8 mouse cellular contexts compared by ENCODE assay signal in the genomic region with DNA sequence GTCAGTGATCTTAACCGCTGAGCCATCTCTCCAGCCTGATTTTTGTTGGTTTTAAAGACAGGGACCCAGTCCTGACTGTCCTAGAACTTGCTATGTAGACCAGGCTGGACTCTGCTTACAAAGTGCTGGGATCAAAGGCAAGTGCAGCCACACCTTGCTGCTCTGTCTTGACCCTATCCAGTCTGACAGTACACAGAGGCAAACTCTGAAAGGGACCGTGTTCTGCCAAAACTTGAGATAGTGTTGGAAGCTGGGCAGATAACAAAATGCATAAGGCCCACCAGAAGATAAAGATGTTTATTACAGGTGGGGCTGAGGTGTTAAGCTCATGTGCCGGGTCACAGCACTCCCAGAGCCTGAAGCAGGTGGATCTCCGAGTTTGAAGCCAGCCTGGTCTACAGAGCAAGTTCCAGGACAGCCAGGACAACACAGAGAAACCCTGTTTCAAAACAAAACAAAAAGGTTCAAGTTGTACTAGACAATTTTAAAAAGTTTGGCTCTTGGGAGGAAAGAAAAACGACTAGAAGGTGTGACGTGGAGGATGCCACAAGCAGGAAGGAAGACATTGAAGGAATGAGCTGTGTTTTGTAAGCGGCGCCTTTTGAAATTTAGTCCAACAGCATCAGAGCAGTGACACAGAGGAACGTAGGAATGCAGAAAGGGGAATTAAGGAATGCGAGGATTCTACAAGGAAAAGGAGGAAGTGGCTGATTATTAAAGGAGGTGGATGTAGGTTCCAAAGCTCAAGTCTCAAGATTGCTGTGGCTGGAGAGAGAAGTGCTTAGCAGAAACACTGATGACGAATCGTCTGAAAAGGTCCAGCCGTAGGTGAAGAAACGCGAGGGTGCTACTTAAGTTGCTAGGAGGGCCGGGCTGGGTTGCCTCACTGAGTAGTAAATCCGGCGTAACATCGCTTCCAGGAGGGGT. TPM values are rescaled to one million over a fixed set of nuclear protein-coding genes. Genes with fewer than 3 reads are reported as not detected.
A peak's percentile ranks its signal among the peaks of the same experiment; 100 is the strongest.
DNase-seq lines count a peak whose midpoint lies in the region; ATAC-seq and TF ChIP-seq lines count a peak whose summit lies in the region.

No protein-coding gene starts in this region.

- H3K9ac ChIP-seq in forebrain, embryonic 13.5 days: peak overlapping the region; percentile 62
- H3K9ac ChIP-seq in liver, embryonic 14.5 days (replicated peaks): peak overlapping the region; percentile 81

- H3K4me2 ChIP-seq in forebrain, embryonic 13.5 days: peak overlapping the region; percentile 84
- peak overlapping the region; percentile 95 for H3K4me2 ChIP-seq in liver, embryonic 14.5 days (ENCODE audit: low read depth)

- no peak for TF ChIP-seq EP300 in liver, embryonic 14.5 days (IDR thresholded peaks at IDR 0.05; ENCODE audit: low read depth)

- H3K27me3 ChIP-seq in E14TG2a.4 (ENCODE audit: insufficient read depth, low read length): no peaks in the 10 kb centered on the region
- H3K27me3 ChIP-seq in forebrain, embryonic 13.5 days: no peaks in the 10 kb centered on the region
- no peaks in the 10 kb centered on the region for H3K27me3 ChIP-seq in liver, embryonic 14.5 days (ENCODE audit: control insufficient read depth, insufficient read depth, low read length)

- TF ChIP-seq CTCF in E14TG2a.4 (conservative IDR thresholded peaks at IDR 0.05; ENCODE audit: low read length): no peak
- TF ChIP-seq CTCF in liver, embryonic 14.5 days (IDR thresholded peaks at IDR 0.05; ENCODE audit: low read depth): no peak

- H3K9me3 ChIP-seq in E14TG2a.4 (ENCODE audit: low read length): no peaks in the 10 kb centered on the region
- H3K9me3 ChIP-seq in forebrain, embryonic 13.5 days (replicated peaks): no peaks in the 10 kb centered on the region
- no peaks in the 10 kb centered on the region for H3K9me3 ChIP-seq in liver, embryonic 14.5 days (ENCODE audit: control insufficient read depth, low read length)

- no peak overlapping the region for H3K27ac ChIP-seq in forebrain, embryonic 13.5 days
- H3K27ac ChIP-seq in liver, embryonic 14.5 days: peak overlapping the region; percentile 83

- ATAC-seq in forebrain, embryonic 13.5 days: no peak
- ATAC-seq in liver, embryonic 14.5 days (ENCODE audit: insufficient read depth): peak; percentile 55

- DNase-seq in embryo, embryonic 10 days (ENCODE audit: low spot score): peak; percentile 27
- DNase-seq in embryo, embryonic 9.5 days (ENCODE audit: extremely low spot score): no peak
- DNase-seq in liver, embryonic 14.5 days (ENCODE audit: low read depth in 3 of 3, low spot score in 3 of 3): peak in 1 of 3 experiments; percentile 44
- no peak for DNase-seq in adrenal gland, postnatal 4 days (ENCODE audit: low spot score in 2 of 2)
- DNase-seq in right cerebral cortex, adult 2 months (ENCODE audit: low spot score in 2 of 2): no peak
- no peak for DNase-seq in gastrocnemius, adult 18-20 months (ENCODE audit: low spot score)

- H3K4me1 ChIP-seq in E14TG2a.4 (replicated peaks; ENCODE audit: low read depth, low read length): peaks cover 40% of the 10 kb centered on the region
- H3K4me1 ChIP-seq in forebrain, embryonic 13.5 days: peaks cover 21% of the 10 kb centered on the region
- H3K4me1 ChIP-seq in liver, embryonic 14.5 days (replicated peaks; ENCODE audit: control insufficient read depth in 2 of 2, insufficient read depth in 2 of 2, low read length in 1 of 2): peaks cover 12 to 14% of the 10 kb centered on the region in 2 experiments

- 16% methylated on average over 19 of the region's 19 CpGs for WGBS in forebrain, embryonic 13.5 days
- WGBS in liver, embryonic 14.5 days (ENCODE audit: insufficient replicate concordance): 8% methylated on average over 19 of the region's 19 CpGs

- H3K4me3 ChIP-seq in E14TG2a.4 (replicated peaks; ENCODE audit: low read length): peak overlapping the region; percentile 87
- H3K4me3 ChIP-seq in forebrain, embryonic 13.5 days: peak overlapping the region; percentile 73
- H3K4me3 ChIP-seq in liver, embryonic 14.5 days (ENCODE audit: insufficient read depth in 1 of 2, low read depth in 2 of 2, low read length in 2 of 2): peak overlapping the region; percentile 89 to 97

- peaks cover 43% of the 10 kb centered on the region for H3K36me3 ChIP-seq in E14TG2a.4 (ENCODE audit: insufficient read depth, low read length)
- H3K36me3 ChIP-seq in forebrain, embryonic 13.5 days (ENCODE audit: poor library complexity, severe bottlenecking): peaks cover 39% of the 10 kb centered on the region
- H3K36me3 ChIP-seq in liver, embryonic 14.5 days (replicated peaks; ENCODE audit: control insufficient read depth, insufficient read depth, low read depth): peaks cover 5% of the 10 kb centered on the region

RNA-seq across cellular contexts. Expression of gene Oscp1, which starts 0.9 kb away (rescaled TPM):
- 27.8 and 37.7 TPM in 2 replicates for polyA plus RNA-seq in forebrain, embryonic 13.5 days (2015; fragmentation: Nextera tagmentation; extraction: Ambion mirVana)
- 0.29 and 0.31 TPM in 2 replicates for polyA plus RNA-seq in liver, embryonic 14.5 days (2012; rRNA removed)
- 1.4 and 1.8 TPM in 2 replicates for polyA plus RNA-seq in liver, embryonic 14.5 days (2014; fragmentation: Nextera tagmentation; extraction: Ambion mirVana)
- 10 to 100 TPM; 12.3 to 15.7 TPM for total RNA-seq in adrenal gland, postnatal 4 days (2021)
- total RNA-seq in gastrocnemius, adult 18-20 months (2021): 1 to 10 TPM; 3.1 TPM

RNA-seq across cellular contexts. Expression of gene Mrps15, which starts 10.7 kb away (rescaled TPM):
- 122 and 125 TPM in 2 replicates for polyA plus RNA-seq in forebrain, embryonic 13.5 days (2015; fragmentation: Nextera tagmentation; extraction: Ambion mirVana)
- 23.3 and 41.3 TPM in 2 replicates for polyA plus RNA-seq in liver, embryonic 14.5 days (2012; rRNA removed)
- 88.4 and 99.5 TPM in 2 replicates for polyA plus RNA-seq in liver, embryonic 14.5 days (2014; fragmentation: Nextera tagmentation; extraction: Ambion mirVana)
- 10 to 100 TPM; 72.5 to 73.9 TPM for total RNA-seq in adrenal gland, postnatal 4 days (2021)
- total RNA-seq in gastrocnemius, adult 18-20 months (2021): 10 to 100 TPM; 79.5 to 80.7 TPM

RNA-seq across cellular contexts. Expression of gene Csf3r, which starts 33.1 kb away (rescaled TPM):
- polyA plus RNA-seq in forebrain, embryonic 13.5 days (2015; fragmentation: Nextera tagmentation; extraction: Ambion mirVana): 0.10 and 0.21 TPM in 2 replicates
- polyA plus RNA-seq in liver, embryonic 14.5 days (2012; rRNA removed): 3.1 and 3.6 TPM in 2 replicates
- polyA plus RNA-seq in liver, embryonic 14.5 days (2014; fragmentation: Nextera tagmentation; extraction: Ambion mirVana): 2.1 and 2.7 TPM in 2 replicates
- total RNA-seq in adrenal gland, postnatal 4 days (2021): 1 to 10 TPM; 2.0 to 2.3 TPM
- total RNA-seq in gastrocnemius, adult 18-20 months (2021): under 1 TPM; 0.30 to 0.31 TPM

RNA-seq across cellular contexts. Expression of gene Lsm10, which starts 39.0 kb away (rescaled TPM):
- 55.9 and 56.0 TPM in 2 replicates for polyA plus RNA-seq in forebrain, embryonic 13.5 days (2015; fragmentation: Nextera tagmentation; extraction: Ambion mirVana)
- 20.1 and 20.3 TPM in 2 replicates for polyA plus RNA-seq in liver, embryonic 14.5 days (2012; rRNA removed)
- 24.4 and 25.9 TPM in 2 replicates for polyA plus RNA-seq in liver, embryonic 14.5 days (2014; fragmentation: Nextera tagmentation; extraction: Ambion mirVana)
- 10 to 100 TPM; 26.7 to 27.1 TPM for total RNA-seq in adrenal gland, postnatal 4 days (2021)
- total RNA-seq in gastrocnemius, adult 18-20 months (2021): 10 to 100 TPM in 1 of 2 experiments, 1 to 10 TPM in 1; 7.4 to 10.8 TPM

RNA-seq across cellular contexts. Expression of gene Stk40, which starts 46.3 kb away (rescaled TPM):
- 34.2 and 36.1 TPM in 2 replicates for polyA plus RNA-seq in forebrain, embryonic 13.5 days (2015; fragmentation: Nextera tagmentation; extraction: Ambion mirVana)
- polyA plus RNA-seq in liver, embryonic 14.5 days (2012; rRNA removed): 4.3 and 5.6 TPM in 2 replicates
- polyA plus RNA-seq in liver, embryonic 14.5 days (2014; fragmentation: Nextera tagmentation; extraction: Ambion mirVana): 8.2 and 9.0 TPM in 2 replicates
- total RNA-seq in adrenal gland, postnatal 4 days (2021): 10 to 100 TPM; 25.9 to 30.5 TPM
- 100 to 1,000 TPM; 113 to 127 TPM for total RNA-seq in gastrocnemius, adult 18-20 months (2021)
